ENCODE assay signal across 8 mouse cellular contexts in genomic region chr11:58955868-58956257, GRCm38 (mm10). TPM values are rescaled to one million over a fixed set of nuclear protein-coding genes. Genes with fewer than 3 reads are reported as not detected.
DNase-seq lines count a peak whose midpoint lies in the region; ATAC-seq lines count a peak whose summit lies in the region.

No protein-coding gene starts in this region.

- WGBS in kidney, embryonic 16.5 days = 18% methylated on average over 8 of the region's 8 CpGs
- 50% methylated on average over 8 of the region's 8 CpGs for WGBS in embryonic facial prominence, embryonic 10.5 days
- WGBS in hindbrain, embryonic 16.5 days = 15% methylated on average over 8 of the region's 8 CpGs
- 15% methylated on average over 8 of the region's 8 CpGs for WGBS in midbrain, embryonic 16.5 days

- peak overlapping the region; percentile 94 for H3K4me3 ChIP-seq in kidney, embryonic 16.5 days (ENCODE audit: low read length)
- H3K4me3 ChIP-seq in embryonic facial prominence, embryonic 10.5 days = peak overlapping the region; percentile 83
- peak overlapping the region; percentile 57 for H3K4me3 ChIP-seq in hindbrain, embryonic 16.5 days (ENCODE audit: low read length)
- peak overlapping the region; percentile 62 for H3K4me3 ChIP-seq in midbrain, embryonic 16.5 days (ENCODE audit: low read depth, low read length)

- H3K27me3 ChIP-seq in kidney, embryonic 16.5 days (ENCODE audit: insufficient read depth, low read length) = no peaks in the 10 kb centered on the region
- peaks cover 39% of the 10 kb centered on the region for H3K27me3 ChIP-seq in embryonic facial prominence, embryonic 10.5 days (replicated peaks; ENCODE audit: low read depth, poor library complexity, severe bottlenecking)
- H3K27me3 ChIP-seq in hindbrain, embryonic 16.5 days (replicated peaks; ENCODE audit: control insufficient read depth, insufficient read depth, low read length) = no peaks in the 10 kb centered on the region
- no peaks in the 10 kb centered on the region for H3K27me3 ChIP-seq in midbrain, embryonic 16.5 days (ENCODE audit: control insufficient read depth, insufficient read depth, low read depth, low read length)

- no peaks in the 10 kb centered on the region for H3K9me3 ChIP-seq in kidney, embryonic 16.5 days (ENCODE audit: low read length)
- no peaks in the 10 kb centered on the region for H3K9me3 ChIP-seq in embryonic facial prominence, embryonic 10.5 days
- no peaks in the 10 kb centered on the region for H3K9me3 ChIP-seq in hindbrain, embryonic 16.5 days (ENCODE audit: control insufficient read depth, low read length)
- H3K9me3 ChIP-seq in midbrain, embryonic 16.5 days (replicated peaks; ENCODE audit: control insufficient read depth, low read length, poor library complexity, severe bottlenecking) = no peaks in the 10 kb centered on the region

- no peak for DNase-seq in kidney, postnatal 4 days
- DNase-seq in embryonic facial prominence, embryonic 10.5 days (ENCODE audit: low spot score) = no peak
- DNase-seq in urinary bladder, adult 2 months (ENCODE audit: low spot score) = no peak
- no peak for DNase-seq in embryo, embryonic 10.5 days (ENCODE audit: low spot score)
- DNase-seq in thymus, adult 18-20 months = no peak

- peaks cover 36% of the 10 kb centered on the region for H3K4me1 ChIP-seq in kidney, embryonic 16.5 days (ENCODE audit: insufficient read depth, low read length)
- H3K4me1 ChIP-seq in embryonic facial prominence, embryonic 10.5 days = peaks cover 46% of the 10 kb centered on the region
- H3K4me1 ChIP-seq in hindbrain, embryonic 16.5 days (ENCODE audit: control insufficient read depth, insufficient read depth, low read depth, low read length) = peaks cover 46% of the 10 kb centered on the region
- H3K4me1 ChIP-seq in midbrain, embryonic 16.5 days (ENCODE audit: control insufficient read depth, insufficient read depth, low read length) = peaks cover 48% of the 10 kb centered on the region

- no peak for ATAC-seq in kidney, embryonic 16.5 days (ENCODE audit: low FRiP score, low TSS enrichment)
- no peak for ATAC-seq in hindbrain, embryonic 16.5 days
- no peak for ATAC-seq in midbrain, embryonic 16.5 days

- H3K4me2 ChIP-seq in kidney, embryonic 16.5 days (replicated peaks; ENCODE audit: low read depth, low read length) = peak overlapping the region; percentile 97
- H3K4me2 ChIP-seq in hindbrain, embryonic 16.5 days (ENCODE audit: low read length) = peak overlapping the region; percentile 84
- peak overlapping the region; percentile 86 for H3K4me2 ChIP-seq in midbrain, embryonic 16.5 days (ENCODE audit: low read length)

- peaks cover 16% of the 10 kb centered on the region; the same call in 1 of the 2 replicates for H3K36me3 ChIP-seq in kidney, embryonic 16.5 days (ENCODE audit: insufficient read depth, low read length)
- peaks cover 19% of the 10 kb centered on the region for H3K36me3 ChIP-seq in embryonic facial prominence, embryonic 10.5 days (replicated peaks)
- no peaks in the 10 kb centered on the region; the same call in 1 of the 2 replicates for H3K36me3 ChIP-seq in hindbrain, embryonic 16.5 days (ENCODE audit: control insufficient read depth, insufficient read depth, low read length)
- H3K36me3 ChIP-seq in midbrain, embryonic 16.5 days (ENCODE audit: control insufficient read depth, insufficient read depth, low read length) = 0 out of 2 replicates have a peak, but pooled peaks cover 3% of the 10 kb centered on the region

- peak overlapping the region; percentile 100 for H3K27ac ChIP-seq in kidney, embryonic 16.5 days (ENCODE audit: low read length)
- H3K27ac ChIP-seq in embryonic facial prominence, embryonic 10.5 days (replicated peaks) = peak overlapping the region; percentile 96
- H3K27ac ChIP-seq in hindbrain, embryonic 16.5 days (ENCODE audit: low read depth, low read length) = peak overlapping the region; percentile 99
- H3K27ac ChIP-seq in midbrain, embryonic 16.5 days (ENCODE audit: low read length) = peak overlapping the region; percentile 98

- peak overlapping the region; percentile 97 for H3K9ac ChIP-seq in kidney, embryonic 16.5 days (replicated peaks; ENCODE audit: low read length)
- H3K9ac ChIP-seq in hindbrain, embryonic 16.5 days (ENCODE audit: low read depth, low read length) = peak overlapping the region; percentile 78
- H3K9ac ChIP-seq in midbrain, embryonic 16.5 days (ENCODE audit: low read depth, low read length) = peak overlapping the region; percentile 82

RNA-seq across cellular contexts. Expression of gene Hist3h2a, which starts 1.4 kb away (rescaled TPM):
- polyA plus RNA-seq in kidney, embryonic 16.5 days (2015; fragmentation: Nextera tagmentation; extraction: Ambion mirVana) = 39.5 and 39.7 TPM in 2 replicates
- 17.8 and 19.0 TPM in 2 replicates for polyA plus RNA-seq in embryonic facial prominence, embryonic 10.5 days (2016; fragmentation: Nextera tagmentation; extraction: Ambion mirVana)
- polyA plus RNA-seq in hindbrain, embryonic 16.5 days (2015; fragmentation: Nextera tagmentation; extraction: Ambion mirVana) = 85.3 and 89.6 TPM in 2 replicates
- 107 and 115 TPM in 2 replicates for polyA plus RNA-seq in midbrain, embryonic 16.5 days (2015; fragmentation: Nextera tagmentation; extraction: Ambion mirVana)
- 22.0 and 27.2 TPM in 2 replicates for polyA plus RNA-seq in urinary bladder, adult 2 months (2012; rRNA removed)

RNA-seq across cellular contexts. Expression of gene Trim17, which starts 1.4 kb away (rescaled TPM):
- polyA plus RNA-seq in kidney, embryonic 16.5 days (2015; fragmentation: Nextera tagmentation; extraction: Ambion mirVana) = 0.42 and 0.64 TPM in 2 replicates
- polyA plus RNA-seq in embryonic facial prominence, embryonic 10.5 days (2016; fragmentation: Nextera tagmentation; extraction: Ambion mirVana) = 0.19 and 0.40 TPM in 2 replicates
- polyA plus RNA-seq in hindbrain, embryonic 16.5 days (2015; fragmentation: Nextera tagmentation; extraction: Ambion mirVana) = 1.1 and 1.8 TPM in 2 replicates
- polyA plus RNA-seq in midbrain, embryonic 16.5 days (2015; fragmentation: Nextera tagmentation; extraction: Ambion mirVana) = 1.3 and 2.1 TPM in 2 replicates
- polyA plus RNA-seq in urinary bladder, adult 2 months (2012; rRNA removed) = 0.23 and 0.49 TPM in 2 replicates

RNA-seq across cellular contexts. Expression of gene Hist3h2ba, which starts 7.1 kb away (rescaled TPM):
- polyA plus RNA-seq in kidney, embryonic 16.5 days (2015; fragmentation: Nextera tagmentation; extraction: Ambion mirVana) = 93.4 and 93.5 TPM in 2 replicates
- polyA plus RNA-seq in embryonic facial prominence, embryonic 10.5 days (2016; fragmentation: Nextera tagmentation; extraction: Ambion mirVana) = 23.0 and 25.0 TPM in 2 replicates
- 249 and 250 TPM in 2 replicates for polyA plus RNA-seq in hindbrain, embryonic 16.5 days (2015; fragmentation: Nextera tagmentation; extraction: Ambion mirVana)
- 345 and 399 TPM in 2 replicates for polyA plus RNA-seq in midbrain, embryonic 16.5 days (2015; fragmentation: Nextera tagmentation; extraction: Ambion mirVana)
- 1.3 and 2.2 TPM in 2 replicates for polyA plus RNA-seq in urinary bladder, adult 2 months (2012; rRNA removed)

RNA-seq across cellular contexts. Expression of gene Rnf187, which starts 17.1 kb away (rescaled TPM):
- polyA plus RNA-seq in kidney, embryonic 16.5 days (2015; fragmentation: Nextera tagmentation; extraction: Ambion mirVana) = 217 and 219 TPM in 2 replicates
- polyA plus RNA-seq in embryonic facial prominence, embryonic 10.5 days (2016; fragmentation: Nextera tagmentation; extraction: Ambion mirVana) = 255 and 258 TPM in 2 replicates
- 563 and 570 TPM in 2 replicates for polyA plus RNA-seq in hindbrain, embryonic 16.5 days (2015; fragmentation: Nextera tagmentation; extraction: Ambion mirVana)
- polyA plus RNA-seq in midbrain, embryonic 16.5 days (2015; fragmentation: Nextera tagmentation; extraction: Ambion mirVana) = 550 and 556 TPM in 2 replicates
- 137 and 140 TPM in 2 replicates for polyA plus RNA-seq in urinary bladder, adult 2 months (2012; rRNA removed)

RNA-seq across cellular contexts. Expression of gene Trim11, which starts 22.0 kb away (rescaled TPM):
- 22.9 and 25.9 TPM in 2 replicates for polyA plus RNA-seq in kidney, embryonic 16.5 days (2015; fragmentation: Nextera tagmentation; extraction: Ambion mirVana)
- 19.0 and 19.1 TPM in 2 replicates for polyA plus RNA-seq in embryonic facial prominence, embryonic 10.5 days (2016; fragmentation: Nextera tagmentation; extraction: Ambion mirVana)
- 20.7 and 21.4 TPM in 2 replicates for polyA plus RNA-seq in hindbrain, embryonic 16.5 days (2015; fragmentation: Nextera tagmentation; extraction: Ambion mirVana)
- 19.5 and 22.3 TPM in 2 replicates for polyA plus RNA-seq in midbrain, embryonic 16.5 days (2015; fragmentation: Nextera tagmentation; extraction: Ambion mirVana)
- 27.1 and 28.1 TPM in 2 replicates for polyA plus RNA-seq in urinary bladder, adult 2 months (2012; rRNA removed)
